Mouse (Mus musculus) B cell, adult (primary cell): ENCODE results near the gene Rab40c. TPM values are rescaled to one million over a fixed set of nuclear protein-coding genes. Genes with fewer than 3 reads are reported as not detected.

Source experiments
- total RNA-seq: library from RNA; stranded (reverse); gene quantifications from 4 replicates; pipeline ENCODE4 v1.2.4, GENCODE M21; 2023; ENCODE audit not compliant: inconsistent age

Rab40c gene
- total RNA-seq: 20.9 to 25.3 TPM (median 23.0 TPM) in 4 replicates

DNA sequence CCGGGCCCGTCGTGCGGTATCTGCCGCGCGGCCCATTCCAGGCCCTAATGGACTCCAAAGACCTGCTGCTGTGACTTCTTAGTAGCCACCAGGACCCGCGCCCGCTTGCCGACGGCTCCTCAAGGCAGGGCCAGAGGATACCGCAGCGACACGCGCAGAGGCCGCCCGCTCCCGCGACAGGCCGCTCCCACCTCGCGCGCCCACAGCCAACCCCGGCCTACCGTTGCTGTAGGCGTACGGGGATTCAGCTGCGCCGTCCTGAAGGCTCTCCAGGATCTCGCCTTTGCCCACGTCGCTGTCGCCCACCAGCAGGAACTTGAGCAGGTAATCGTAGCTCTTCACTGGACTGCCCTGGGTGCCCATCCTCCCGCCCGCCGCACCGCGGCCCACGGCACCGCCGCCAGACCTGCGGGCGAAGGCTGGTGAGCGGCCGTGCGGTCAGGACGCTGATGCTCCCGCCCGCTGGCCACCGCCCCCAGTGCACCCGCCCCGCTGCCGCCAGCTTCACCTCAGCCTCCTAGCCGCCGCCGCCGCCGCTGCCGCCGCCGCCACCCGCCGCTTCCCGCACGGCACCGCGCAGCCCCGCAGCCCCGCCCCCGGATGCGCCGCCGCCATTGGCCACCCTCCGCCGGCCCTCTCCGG, at the start of gene Rab40c:
TSS of gene Rab40c (minus strand) at position 584 of the 642 bp plus-strand sequence.

DNA sequence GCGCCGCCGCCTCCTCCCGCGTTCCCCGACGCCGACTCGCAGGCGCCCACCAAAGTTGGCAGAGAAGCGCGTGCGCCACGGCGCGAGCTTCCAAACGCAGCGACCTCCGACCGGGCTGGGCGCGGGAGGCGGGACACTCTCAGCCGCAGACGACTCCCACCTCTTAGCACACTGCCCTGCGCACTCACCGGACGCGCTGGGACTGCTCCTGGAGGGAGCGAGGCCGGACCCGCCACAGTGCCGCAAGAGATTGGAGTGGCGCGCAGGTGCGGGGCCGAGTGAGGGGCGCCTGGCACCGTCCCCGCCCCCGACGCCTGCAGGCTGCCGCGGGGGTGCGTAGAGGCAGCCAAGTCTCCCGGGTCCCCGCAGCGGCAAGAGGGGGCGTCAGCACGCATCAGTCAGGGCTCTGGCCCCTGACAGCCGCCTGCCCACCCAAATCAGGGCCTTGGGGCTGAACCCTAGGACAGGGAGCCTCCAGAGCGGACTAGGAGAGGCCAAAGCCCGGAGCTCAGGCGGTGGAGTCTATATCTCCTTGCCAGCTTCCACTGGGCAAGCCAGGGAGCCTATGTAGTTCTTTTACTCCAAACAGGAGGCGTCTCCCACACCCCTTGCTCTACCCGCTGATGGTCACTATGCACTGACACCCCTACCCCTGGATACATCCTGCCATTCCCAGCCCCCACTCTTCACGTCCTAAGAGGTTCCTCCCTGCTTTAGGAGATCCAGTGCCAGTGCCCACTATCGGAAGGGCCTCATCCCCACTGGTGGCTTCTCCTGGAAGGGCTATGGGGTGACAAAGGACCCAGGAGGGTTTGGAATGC, 32.5 kb upstream of the Rab40c start, which contains the start of gene A930017K11Rik:
TSS of gene A930017K11Rik (minus strand) at position 763 of the 821 bp plus-strand sequence.

DNA sequence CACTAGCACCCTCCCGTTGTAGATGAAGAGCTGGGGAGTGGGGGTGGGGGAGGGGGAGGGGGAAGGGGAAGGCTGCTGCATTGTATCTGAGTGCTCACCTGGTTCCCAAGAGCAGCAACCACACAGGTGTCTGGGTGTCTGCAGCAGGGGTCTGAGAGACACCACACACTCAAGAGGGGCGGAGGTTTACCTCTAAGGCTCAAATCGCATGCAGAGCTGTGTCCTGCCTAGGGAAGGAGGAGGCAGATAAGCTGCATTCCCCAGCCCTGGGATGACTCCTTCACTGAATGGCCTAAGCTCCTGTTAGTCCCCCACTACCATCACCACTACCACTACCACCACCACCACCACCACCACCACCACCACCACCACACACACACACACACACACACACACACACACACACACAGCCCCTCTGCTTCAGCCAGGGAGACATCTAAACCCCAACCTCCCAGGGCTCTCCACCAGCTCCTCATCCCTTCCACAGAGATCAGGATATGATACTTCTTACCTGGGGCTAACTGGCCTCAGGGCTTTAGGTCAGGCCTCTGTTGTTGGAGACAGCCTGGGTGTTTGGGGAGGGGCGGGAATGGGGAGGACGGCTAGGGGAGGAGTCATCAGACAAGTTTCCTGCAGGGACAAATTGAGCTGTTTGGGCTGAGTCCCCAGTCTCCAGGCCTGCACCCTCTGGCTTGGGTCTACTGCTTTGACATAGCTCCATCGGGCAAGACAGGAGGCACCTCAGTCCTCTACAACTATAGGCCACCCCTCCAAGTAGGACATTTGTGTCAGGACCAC, 25.0 kb upstream of the Rab40c start, which contains the start of the genes Pigq and Nhlrc4:
TSS of gene Pigq (minus strand) at position 571 of the 798 bp plus-strand sequence.
TSS of gene Nhlrc4 (minus strand) at position 596 of the 798 bp plus-strand sequence.

DNA sequence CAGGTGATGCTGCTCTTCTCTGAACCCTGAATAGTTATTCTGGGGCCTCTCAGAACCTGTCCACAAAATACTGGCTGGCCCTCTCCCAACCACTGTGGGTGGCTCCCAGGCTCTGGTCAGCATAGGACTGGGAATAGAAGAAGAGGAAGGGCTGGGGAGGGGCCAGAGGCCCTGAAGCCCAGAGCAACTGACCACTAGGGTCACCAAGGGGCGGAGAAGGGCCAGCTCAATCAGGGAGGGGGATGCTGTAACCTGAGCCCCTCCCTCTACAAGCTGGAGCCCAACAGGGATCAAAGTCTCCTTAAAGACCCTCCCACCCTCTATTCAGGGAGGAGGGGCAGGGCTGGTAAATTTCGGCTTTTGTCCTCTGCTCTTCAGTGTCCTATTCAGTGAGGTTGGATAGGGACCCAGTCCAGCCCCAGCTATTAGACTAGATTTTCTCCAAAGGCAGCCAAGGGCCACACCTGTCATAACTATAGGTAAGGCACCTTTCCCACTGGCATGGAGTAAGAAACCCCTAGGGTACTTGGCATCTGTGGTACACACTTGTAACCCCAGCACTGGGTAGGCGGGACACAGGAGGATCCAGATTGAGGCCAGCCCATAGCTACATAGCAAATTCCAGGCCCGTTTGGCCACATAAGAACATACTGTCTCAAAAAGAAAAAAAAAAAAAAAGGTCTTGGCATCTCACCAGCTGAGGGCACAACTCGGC, 39.2 kb downstream of the Rab40c start, which contains the start of gene Wfikkn1:
TSS of gene Wfikkn1 (minus strand) at position 663 of the 715 bp plus-strand sequence.

DNA sequence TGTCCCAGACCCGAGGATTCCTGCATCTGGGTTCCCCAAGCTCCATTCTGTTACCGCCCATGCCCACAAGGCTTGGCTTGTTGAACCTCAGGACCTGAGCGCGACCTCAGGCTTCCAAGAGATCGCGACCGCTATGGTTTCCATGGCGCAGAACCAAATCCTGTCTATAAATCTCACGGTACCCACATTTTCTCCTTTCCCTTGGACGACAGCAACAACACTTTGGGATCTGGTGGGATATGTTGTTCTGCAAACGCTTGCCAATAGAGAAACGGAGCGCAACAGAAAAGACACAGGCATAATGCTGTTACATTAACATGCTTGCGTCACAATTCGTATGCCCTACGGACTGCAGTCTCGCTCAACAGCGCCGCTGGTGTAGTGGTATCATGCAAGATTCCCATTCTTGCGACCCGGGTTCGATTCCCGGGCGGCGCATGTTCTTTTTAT, 44.8 kb downstream of the Rab40c start, which contains the start of gene Mettl26:
TSS of gene Mettl26 (plus strand) at position 354 of the 450 bp plus-strand sequence.

DNA sequence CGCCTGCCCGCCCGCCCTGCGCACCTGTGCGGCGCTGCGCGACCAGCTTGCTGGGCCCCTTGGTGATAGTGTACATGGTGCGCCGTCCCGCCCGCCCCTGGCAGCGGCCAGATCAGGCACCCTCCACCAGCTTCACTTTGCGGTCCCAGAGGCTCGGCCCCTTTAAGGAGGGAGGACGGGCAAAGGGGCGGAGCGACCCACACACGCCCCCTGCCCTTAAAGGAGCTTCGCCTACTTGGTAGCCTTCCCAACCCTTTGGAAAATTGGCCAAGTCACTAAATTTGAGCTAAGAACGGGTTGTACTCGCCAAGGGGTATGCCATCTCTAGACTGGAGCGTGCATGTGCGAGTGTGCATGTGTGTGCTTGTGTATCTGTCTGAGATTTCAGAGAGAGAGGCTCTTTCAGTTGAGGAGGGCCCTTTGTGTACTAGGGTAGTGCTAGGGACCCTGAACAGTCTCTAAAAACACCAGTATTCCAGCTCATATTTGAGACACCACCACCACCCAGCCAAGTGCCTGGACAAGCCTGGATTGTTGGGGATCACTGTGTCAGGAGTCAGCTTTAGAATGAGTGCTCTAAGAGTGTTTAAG, 50.8 kb downstream of the Rab40c start, which contains the start of gene Mcrip2:
TSS of gene Mcrip2 (minus strand) at position 164 of the 591 bp plus-strand sequence.

DNA sequence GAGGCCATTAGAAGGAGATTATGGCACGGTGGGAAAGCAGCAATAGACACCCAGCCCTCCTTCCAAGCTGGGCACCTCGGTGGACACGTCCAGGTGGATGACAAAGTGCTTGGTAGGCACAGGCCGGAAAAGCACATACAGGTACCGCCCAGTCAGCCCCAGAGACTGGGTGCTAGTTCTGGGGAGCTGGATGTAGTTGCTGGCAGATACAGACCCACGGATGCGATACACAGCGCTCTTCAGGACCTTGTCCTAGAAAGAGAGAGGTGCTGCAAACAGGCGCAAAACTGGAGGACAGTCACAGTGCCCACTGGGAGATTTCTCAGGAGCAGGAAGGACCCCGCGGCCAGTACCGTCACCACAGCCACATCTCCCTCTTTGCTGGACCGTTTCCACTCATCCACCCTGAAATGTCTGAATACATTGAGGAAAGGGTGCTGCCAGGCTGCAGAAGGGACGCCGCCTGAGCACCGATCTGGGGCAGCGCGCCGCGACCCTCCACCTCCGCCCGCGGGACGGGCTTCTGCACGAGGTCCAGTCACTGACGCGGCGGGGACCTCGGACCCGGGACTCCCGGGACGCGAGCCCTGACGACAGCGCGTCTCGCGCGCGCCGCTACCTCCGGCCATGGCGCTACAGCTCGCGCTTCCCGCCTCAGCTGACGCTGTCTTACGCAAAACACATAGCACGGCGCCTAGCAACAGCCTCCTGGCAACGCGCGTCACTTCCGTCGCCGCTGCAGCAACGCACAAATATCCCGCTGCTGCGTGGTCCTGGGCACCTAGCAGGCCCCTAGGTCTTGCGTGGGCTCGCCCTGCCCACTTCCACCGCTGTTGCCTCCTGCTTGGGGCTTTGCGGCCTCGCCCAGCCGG, 58.5 kb downstream of the Rab40c start, which contains the start of gene Wdr90:
TSS of gene Wdr90 (minus strand) at position 670 of the 872 bp plus-strand sequence.

DNA sequence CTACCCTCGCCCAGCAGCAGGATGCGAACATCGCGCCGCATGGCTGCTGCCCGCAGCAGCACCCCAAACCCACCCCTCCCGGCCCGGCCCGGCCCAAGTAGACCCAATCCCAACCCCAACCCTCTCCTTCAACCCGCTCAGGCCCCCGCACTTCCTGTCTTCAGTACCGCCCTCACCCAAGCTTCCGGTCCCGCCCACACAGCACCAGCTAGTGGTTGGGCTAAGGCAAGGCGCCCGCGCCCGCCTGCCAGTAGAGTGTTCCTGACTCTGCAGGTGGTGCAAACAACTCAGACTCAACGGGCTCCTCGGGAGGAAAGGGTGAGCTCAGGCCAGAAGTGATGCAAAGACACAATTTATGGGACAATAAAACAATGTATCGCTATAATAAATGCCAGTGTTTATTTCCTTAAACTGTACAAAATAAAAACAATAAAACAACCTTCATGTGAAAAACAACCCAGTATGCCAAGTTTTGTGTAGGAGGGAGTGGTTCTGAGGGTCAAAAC, 75.1 kb downstream of the Rab40c start, which contains the start of gene Rhot2:
TSS of gene Rhot2 (minus strand) at position 456 of the 506 bp plus-strand sequence.

DNA sequence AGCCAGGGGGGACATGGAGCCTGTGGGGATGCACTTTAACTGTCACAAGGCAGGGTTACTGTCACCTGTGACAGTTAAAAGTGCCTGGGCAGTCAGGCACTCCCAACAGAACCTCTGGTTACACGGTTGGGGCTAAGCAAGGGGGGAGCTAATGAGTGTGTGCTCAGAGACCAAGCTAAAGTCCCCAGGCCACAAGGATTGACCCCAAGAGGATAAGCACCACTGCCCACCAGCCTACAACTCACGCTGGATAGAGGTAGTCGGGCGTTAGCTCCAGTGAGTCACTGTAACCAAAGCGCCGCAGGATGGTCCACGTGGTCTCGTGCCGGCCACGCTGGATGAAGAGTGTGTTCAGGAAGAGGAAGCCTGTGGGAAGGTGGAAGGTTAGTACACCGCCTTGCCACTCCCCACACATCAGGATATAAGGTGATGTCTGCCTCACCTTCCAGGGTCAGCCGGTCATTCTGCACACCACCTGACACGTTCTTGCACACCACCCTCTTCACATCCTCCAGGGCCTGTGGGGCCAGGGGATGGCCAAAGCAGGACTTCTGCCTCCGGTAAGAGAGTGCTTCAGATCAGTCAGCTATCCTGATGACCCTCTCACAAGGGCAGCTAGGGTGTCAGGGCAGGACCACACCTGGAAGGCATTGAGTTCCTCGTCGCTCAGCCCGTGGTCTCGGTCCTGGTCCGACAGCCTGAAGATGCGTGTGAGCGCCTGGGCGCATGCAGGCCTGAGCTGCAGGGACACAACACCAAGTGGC, 78.2 kb downstream of the Rab40c start, which contains the start of gene Gm20683:
TSS of gene Gm20683 (minus strand) at position 647 of the 764 bp plus-strand sequence.

DNA sequence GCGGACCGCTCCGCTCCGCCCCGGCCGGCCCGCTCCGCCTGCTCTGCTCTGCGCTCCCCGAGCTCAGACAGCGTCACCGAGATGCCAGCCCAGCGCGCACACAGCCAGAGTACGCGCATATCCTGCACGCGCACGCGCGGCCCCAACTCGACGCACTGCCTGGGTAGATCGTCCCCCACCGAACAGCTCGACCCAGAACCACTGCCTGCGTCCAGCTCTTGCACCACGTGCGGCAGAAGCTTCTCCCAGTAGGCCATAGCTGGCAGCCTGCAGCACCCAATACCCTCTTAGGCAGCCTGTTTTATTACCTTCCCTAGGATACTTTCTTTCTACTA, 82.5 kb downstream of the Rab40c start, which contains the start of gene Rhbdl1:
TSS of gene Rhbdl1 (minus strand) at position 220 of the 335 bp plus-strand sequence.

DNA sequence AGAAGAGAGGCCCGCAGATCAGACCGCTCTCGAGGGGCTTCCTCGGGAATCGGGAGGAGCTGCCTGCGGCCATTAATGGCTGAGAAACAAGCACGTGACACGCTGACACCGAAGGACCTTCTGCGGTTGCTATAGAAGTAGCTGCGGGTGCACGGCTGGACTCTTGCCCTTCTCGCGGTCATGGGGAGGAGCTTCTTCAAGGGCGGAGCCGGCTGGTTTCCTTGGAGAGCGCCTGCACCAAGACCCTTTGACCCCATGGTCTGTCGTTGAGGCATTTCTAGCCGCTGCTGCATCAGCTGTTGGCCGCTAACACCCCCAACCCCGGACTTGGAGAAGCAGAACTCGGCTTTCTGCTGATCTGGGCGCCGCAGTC, 86.2 kb downstream of the Rab40c start, which contains the start of gene Stub1:
TSS of gene Stub1 (minus strand) at position 114 of the 373 bp plus-strand sequence.

Other genes with a start within 250 kb of the Rab40c start
- not detected in 4 replicates for gene Gng13, start 202.6 kb downstream of the Rab40c start, total RNA-seq
- gene Chtf18, start 192.3 kb downstream of the Rab40c start, total RNA-seq: 6.4 to 12.4 TPM (median 8.6 TPM) in 4 replicates
- 5.2 to 7.4 TPM (median 7.3 TPM) in 4 replicates for gene Rpusd1, start 192.1 kb downstream of the Rab40c start, total RNA-seq
- not detected in 4 replicates for gene Mslnl, start 183.7 kb downstream of the Rab40c start, total RNA-seq
- 1.6 TPM in 1 of 4 replicates, not detected in the others for gene Msln, start 165.3 kb downstream of the Rab40c start, total RNA-seq
- gene Narfl, start 146.0 kb downstream of the Rab40c start, total RNA-seq: 27.3 to 40.0 TPM (median 36.0 TPM) in 4 replicates
- 16.0 to 24.2 TPM (median 19.1 TPM) in 4 replicates for gene Haghl, start 134.1 kb downstream of the Rab40c start, total RNA-seq
- gene Ccdc78, start 133.1 kb downstream of the Rab40c start, total RNA-seq: not detected in 4 replicates
- 46.3 to 58.4 TPM (median 50.0 TPM) in 4 replicates for gene Fam173a, start 126.8 kb downstream of the Rab40c start, total RNA-seq
- gene AC134908.4, start 124.1 kb downstream of the Rab40c start, total RNA-seq: 1.5 TPM in 1 of 4 replicates, not detected in the others
- 10.2 to 15.1 TPM (median 13.2 TPM) in 4 replicates for gene Metrn, start 122.6 kb downstream of the Rab40c start, total RNA-seq
- not detected in 4 replicates for gene Fbxl16, start 110.6 kb downstream of the Rab40c start, total RNA-seq
- 17.0 to 23.5 TPM (median 22.7 TPM) in 4 replicates for gene Wdr24, start 96.1 kb downstream of the Rab40c start, total RNA-seq
- gene Jmjd8, start 90.9 kb downstream of the Rab40c start, total RNA-seq: 26.8 to 30.2 TPM (median 29.3 TPM) in 4 replicates
- gene Stub1, start 86.3 kb downstream of the Rab40c start, total RNA-seq: 62.5 to 74.1 TPM (median 64.8 TPM) in 4 replicates
- 0.84 to 2.9 TPM (median 1.9 TPM) in 4 replicates for gene Rhbdl1, start 82.4 kb downstream of the Rab40c start, total RNA-seq
- 3.4 to 4.4 TPM (median 3.6 TPM) in 4 replicates for gene Gm20683, start 78.0 kb downstream of the Rab40c start, total RNA-seq
- gene Rhot2, start 74.9 kb downstream of the Rab40c start, total RNA-seq: 61.4 to 71.1 TPM (median 69.6 TPM) in 4 replicates
- gene Wdr90, start 58.2 kb downstream of the Rab40c start, total RNA-seq: 33.3 to 45.0 TPM (median 38.3 TPM) in 4 replicates
- gene Mcrip2, start 51.0 kb downstream of the Rab40c start, total RNA-seq: 0.69 to 3.3 TPM (median 3.0 TPM) in 3 of 4 replicates, not detected in the other
- 24.4 to 27.9 TPM (median 26.1 TPM) in 4 replicates for gene Mettl26, start 44.7 kb downstream of the Rab40c start, total RNA-seq
- gene Wfikkn1, start 38.9 kb downstream of the Rab40c start, total RNA-seq: 5.7 to 6.6 TPM (median 6.0 TPM) in 4 replicates
- 75.7 to 84.9 TPM (median 77.1 TPM) in 4 replicates for gene Pigq, start 25.2 kb upstream of the Rab40c start, total RNA-seq
- gene Nhlrc4, start 25.2 kb upstream of the Rab40c start, total RNA-seq: not detected in 4 replicates
- 0.21 TPM in 1 of 4 replicates, not detected in the others for gene A930017K11Rik, start 32.8 kb upstream of the Rab40c start, total RNA-seq
- gene Capn15, start 66.1 kb upstream of the Rab40c start, total RNA-seq: 35.7 to 39.1 TPM (median 38.2 TPM) in 4 replicates
- 9.1 to 12.2 TPM (median 10.4 TPM) in 4 replicates for gene Rab11fip3, start 149.8 kb upstream of the Rab40c start, total RNA-seq
- 4.8 to 6.3 TPM (median 5.3 TPM) in 4 replicates for gene Decr2, start 170.6 kb upstream of the Rab40c start, total RNA-seq
- 0.72 to 1.2 TPM (median 1.0 TPM) in 4 replicates for gene Nme4, start 175.9 kb upstream of the Rab40c start, total RNA-seq
- 21.2 to 26.2 TPM (median 23.0 TPM) in 4 replicates for gene Tmem8, start 193.6 kb upstream of the Rab40c start, total RNA-seq
- 42.4 to 57.1 TPM (median 53.7 TPM) in 4 replicates for gene Mrpl28, start 203.8 kb upstream of the Rab40c start, total RNA-seq
- 82.1 to 86.8 TPM (median 85.6 TPM) in 4 replicates for gene Axin1, start 219.0 kb upstream of the Rab40c start, total RNA-seq